Mouse (Mus musculus) kidney, adult 2 months (tissue): ENCODE measurements around the gene Snx29.

Experiments used
- CTCF ChIP-seq: fragments of 200-500 bp; conservative IDR thresholded peaks from 2 replicates; pipeline ENCODE4 v1.5.1; 2011; ENCODE audit warnings: low read depth, mild to moderate bottlenecking, control low read depth, low read length, moderate library complexity, mixed read lengths; ENCODE audit not compliant: insufficient read depth, insufficient read length
- POLR2A ChIP-seq: fragments of 200-500 bp; IDR thresholded peaks from one replicate; pipeline ENCODE4 v1.6.1; 2011; ENCODE audit warnings: low read depth, low read length, control low read depth

DNA sequence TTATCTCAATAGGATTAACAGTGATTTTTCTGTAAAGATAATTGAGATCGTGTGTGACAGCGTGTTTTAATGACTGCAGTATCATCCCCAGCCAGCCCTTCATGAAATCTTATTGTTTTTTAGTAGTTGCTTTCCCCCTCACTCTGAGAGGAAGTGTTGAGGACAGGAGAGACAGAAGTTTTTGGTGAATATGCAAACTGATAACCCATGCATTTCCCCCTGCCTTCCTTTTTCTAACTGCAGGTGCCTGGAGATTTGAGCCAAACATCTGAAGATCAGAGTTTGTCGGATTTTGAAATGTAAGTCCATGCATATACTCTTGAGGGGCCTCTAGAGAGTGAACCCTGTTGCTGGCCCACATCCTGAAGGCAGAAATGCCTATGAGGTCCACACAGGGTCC is 333.2 kb downstream of the Snx29 start:
- TF ChIP-seq POLR2A (no peak), CTCF (no peak)
